Comparison of ENCODE assay signal across 10 mouse cellular contexts in genomic region chr14:8220306-8220705, GRCm38 (mm10). TPM values are rescaled to one million over a fixed set of nuclear protein-coding genes. Genes with fewer than 3 reads are reported as not detected.
DNase-seq lines count a peak whose midpoint lies in the region.
"Had no signal": no experiment of that assay in that cellular context is flagged by ENCODE, and none has a peak within 500 bp of the region (broad histone marks: within the 10 kb centered on the region; RNA-seq: fewer than 3 reads in every experiment).

No protein-coding gene starts in this region.

- H3K27me3 ChIP-seq in splenic B cell, adult 2 months (ENCODE audit: control insufficient read depth, insufficient read depth, low read length, poor library complexity, severe bottlenecking), result no peaks in the 10 kb centered on the region

- no peaks in the 10 kb centered on the region for H3K36me3 ChIP-seq in splenic B cell, adult 2 months (ENCODE audit: control insufficient read depth, insufficient read depth, low read length, poor library complexity, severe bottlenecking)

- peak; percentile 80 for DNase-seq in heart, adult 11 months
- DNase-seq in heart, postnatal 14 days, result no peak
- DNase-seq in spleen, postnatal 4 days (ENCODE audit: low spot score in 2 of 2), result peak; percentile 37 to 75
- DNase-seq in spleen, postnatal 36 days (ENCODE audit: low spot score in 2 of 2), result no peak
- peak; percentile 34 to 39 for DNase-seq in cerebellum, postnatal 36 days
- DNase-seq in splenic B cell, adult 2 months (ENCODE audit: low read depth, low spot score), result peak; percentile 25
- no peak for DNase-seq in yolk sac, embryonic 10.5 days (ENCODE audit: low spot score)
- DNase-seq in left cerebral cortex, postnatal 36 days (ENCODE audit: low spot score in 2 of 2), result no peak
- DNase-seq: gastrocnemius, postnatal 10 days had no signal

- intact Hi-C loops in heart, postnatal 14 days (cut with DNase I), result no loop called here
- intact Hi-C loops in left cerebral cortex, postnatal 36 days (cut with DNase I), result no loop called here

RNA-seq across cellular contexts. Expression of gene Kctd6, which starts 6.4 kb away (rescaled TPM):
- 10 to 100 TPM; 10.6 to 11.0 TPM for total RNA-seq in heart, postnatal 14 days (2021)
- total RNA-seq in left cerebral cortex, postnatal 36 days (2021), result 10 to 100 TPM; 36.5 to 40.9 TPM

RNA-seq across cellular contexts. Expression of gene Acox2, which starts 38.8 kb away (rescaled TPM):
- total RNA-seq in heart, postnatal 14 days (2021), result under 1 TPM in 1 of 2 experiments, not detected in 1; 0.48 TPM
- total RNA-seq in left cerebral cortex, postnatal 36 days (2021), result not detected
- total RNA-seq: common myeloid progenitor, adult 5-6 weeks had no signal

RNA-seq across cellular contexts. Expression of gene Pdhb, which starts 47.5 kb away (rescaled TPM):
- 100 to 1,000 TPM; 886 to 904 TPM for total RNA-seq in heart, postnatal 14 days (2021)
- total RNA-seq in left cerebral cortex, postnatal 36 days (2021), result 100 to 1,000 TPM; 160 to 164 TPM

Comparison
In these comparisons a context has a peak if more than half of its experiments do, and no peak if none do; other contexts are left out.
1. DNase-seq: peak in heart, adult 11 months (single experiment), spleen, postnatal 4 days (2 of 2), cerebellum, postnatal 36 days (2 of 2) and splenic B cell, adult 2 months (single experiment); none in heart, postnatal 14 days (0 of 2), spleen, postnatal 36 days (0 of 2), yolk sac, embryonic 10.5 days (single experiment) and left cerebral cortex, postnatal 36 days (0 of 2).
2. RNA of gene Pdhb, which starts 47.5 kb away (total RNA-seq): 886 to 904 TPM in heart, postnatal 14 days; 160 to 164 TPM in left cerebral cortex, postnatal 36 days; every median in the first group is over 4 times any median in the second.